Comparison of ENCODE assay signal across 9 mouse cellular contexts in genomic region chr15:77214410-77215107, GRCm38 (mm10).
A peak's percentile ranks its signal among the peaks of the same experiment; 100 is the strongest.
DNase-seq lines count a peak whose midpoint lies in the region; ATAC-seq lines count a peak whose summit lies in the region.
"Had no signal": no experiment of that assay in that cellular context is flagged by ENCODE, and none has a peak within 500 bp of the region (broad histone marks: within the 10 kb centered on the region; RNA-seq: fewer than 3 reads in every experiment).

No protein-coding gene starts in this region.

- no peak overlapping the region for H3K4me3 ChIP-seq in heart, embryonic 16.5 days (ENCODE audit: low read length)
- no peak overlapping the region for H3K4me3 ChIP-seq in stomach, embryonic 14.5 days (ENCODE audit: low read depth, low read length)

- WGBS in heart, embryonic 16.5 days: 31% methylated on average over 8 of the region's 8 CpGs
- 38% methylated on average over 8 of the region's 8 CpGs for WGBS in stomach, embryonic 14.5 days

- DNase-seq in lung, postnatal 10 days: peak; percentile 55
- DNase-seq in lung, postnatal 14 days: no peak
- peak; percentile 77 for DNase-seq in embryo, embryonic 9.5 days (ENCODE audit: extremely low spot score)
- DNase-seq in adrenal gland, postnatal 36 days: no peak
- DNase-seq in right cerebral cortex, postnatal 4 days: no peak
- DNase-seq: right cerebral cortex, postnatal 25 days had no signal

- peak overlapping the region; percentile 93 for H3K27ac ChIP-seq in heart, embryonic 16.5 days (ENCODE audit: low read length)
- peak overlapping the region; percentile 88; the same call in 1 of the 2 replicates for H3K27ac ChIP-seq in stomach, embryonic 14.5 days (ENCODE audit: low read length)

- no peaks in the 10 kb centered on the region for H3K9me3 ChIP-seq in heart, embryonic 16.5 days (replicated peaks; ENCODE audit: control insufficient read depth, low read length)
- no peaks in the 10 kb centered on the region for H3K9me3 ChIP-seq in stomach, embryonic 14.5 days (ENCODE audit: control insufficient read depth, low read depth, low read length)

- no peaks in the 10 kb centered on the region for H3K27me3 ChIP-seq in heart, embryonic 16.5 days (ENCODE audit: control insufficient read depth, insufficient read depth, low read length)
- no peaks in the 10 kb centered on the region for H3K27me3 ChIP-seq in stomach, embryonic 14.5 days (ENCODE audit: control insufficient read depth, insufficient read depth, low read length)

- peaks cover 74% of the 10 kb centered on the region for H3K4me1 ChIP-seq in heart, embryonic 16.5 days (ENCODE audit: control insufficient read depth, insufficient read depth, low read length)
- peaks cover 50% of the 10 kb centered on the region for H3K4me1 ChIP-seq in stomach, embryonic 14.5 days (ENCODE audit: control insufficient read depth, insufficient read depth, low read length)

- 0 out of 2 replicates have a peak overlapping the region, but pooled peaks have one; percentile 0 for H3K4me2 ChIP-seq in heart, embryonic 16.5 days (ENCODE audit: low read depth, low read length)
- H3K4me2 ChIP-seq in stomach, embryonic 14.5 days (replicated peaks; ENCODE audit: low read depth, low read length): 0 out of 2 replicates have a peak overlapping the region, but pooled peaks have one; percentile 25

- H3K36me3 ChIP-seq in heart, embryonic 16.5 days (ENCODE audit: control insufficient read depth, insufficient read depth): no peaks in the 10 kb centered on the region
- no peaks in the 10 kb centered on the region for H3K36me3 ChIP-seq in stomach, embryonic 14.5 days (ENCODE audit: control insufficient read depth, insufficient read depth, low read length)

- peak; percentile 72 for ATAC-seq in heart, embryonic 16.5 days (replicated peaks; ENCODE audit: extremely low read depth, insufficient read depth, low FRiP score)
- ATAC-seq in stomach, embryonic 14.5 days (ENCODE audit: insufficient number of reproducible peaks, insufficient read depth, low FRiP score, low read depth): peak; percentile 81; the same call in 1 of the 2 replicates
- no peak for ATAC-seq in inflammation-experienced regulatory T-cells, adult 6 months

- peak overlapping the region; percentile 24; the same call in 1 of the 2 replicates for H3K9ac ChIP-seq in heart, embryonic 16.5 days (ENCODE audit: low read length)
- H3K9ac ChIP-seq in stomach, embryonic 14.5 days (replicated peaks; ENCODE audit: low read depth, low read length): no peak overlapping the region

Comparison
In these comparisons a context has a peak if more than half of its experiments do, and no peak if none do; other contexts are left out.
1. DNase-seq: peak in lung, postnatal 10 days (single experiment) and embryo, embryonic 9.5 days (single experiment); none in lung, postnatal 14 days (single experiment), adrenal gland, postnatal 36 days (0 of 2) and right cerebral cortex, postnatal 4 days (single experiment).